Mouse (Mus musculus) embryonic facial prominence, embryonic 13.5 days (tissue): ENCODE data around the gene Afdn. TPM values are rescaled to one million over a fixed set of nuclear protein-coding genes. Genes with fewer than 3 reads are reported as not detected.
A peak's percentile ranks its signal among the peaks of the same experiment; 100 is the strongest.

ENCODE experiments used
- ATAC-seq: fragments of 200-750 bp; cut with Nextera tagmentation; 2 replicates; pipeline ENCODE4 v1.8.0; 2017; ENCODE audit warnings: low read depth; ENCODE audit not compliant: insufficient number of reproducible peaks, insufficient read depth, low FRiP score, low TSS enrichment
- H3K27ac ChIP-seq: fragments of 300-500 bp; sonication (generic); 2 replicates; pipeline ENCODE4 v1.5.1; 2015; ENCODE audit warnings: moderate library complexity, mild to moderate bottlenecking, inconsistent platforms
- H3K27me3 ChIP-seq: fragments of 300-500 bp; sonication (generic); 2 replicates; pipeline ENCODE4 v1.6.1; 2015; ENCODE audit warnings: mild to moderate bottlenecking, inconsistent platforms
- H3K36me3 ChIP-seq: fragments of 300-500 bp; sonication (generic); 2 replicates; pipeline ENCODE4 v1.6.1; 2015; ENCODE audit warnings: mild to moderate bottlenecking, inconsistent platforms
- H3K4me1 ChIP-seq: fragments of 300-500 bp; sonication (generic); 2 replicates; pipeline ENCODE4 v1.6.1; 2015; ENCODE audit warnings: inconsistent platforms
- H3K4me2 ChIP-seq: fragments of 300-500 bp; sonication (generic); 2 replicates; pipeline ENCODE4 v1.6.1; 2015; ENCODE audit warnings: moderate library complexity, mild to moderate bottlenecking, inconsistent platforms
- H3K4me3 ChIP-seq: fragments of 300-500 bp; sonication (generic); 2 replicates; pipeline ENCODE4 v1.5.1; 2015; ENCODE audit warnings: mild to moderate bottlenecking, inconsistent platforms
- H3K9ac ChIP-seq: fragments of 300-500 bp; sonication (generic); 2 replicates; pipeline ENCODE4 v1.6.1; 2015; ENCODE audit warnings: mild to moderate bottlenecking, inconsistent platforms
- H3K9me3 ChIP-seq: fragments of 300-500 bp; sonication (generic); 2 replicates; pipeline ENCODE4 v1.6.1; 2016; ENCODE audit warnings: inconsistent platforms
- WGBS: fragments of 180-500 bp; shearing (Covaris S2); methylation state at CpG from one replicate; pipeline ENCODE4 v1.1.7; 2015; ENCODE audit warnings: mixed read lengths; 5-methylcytosine and 5-hydroxymethylcytosine counted together
- polyA plus RNA-seq: library from polyadenylated mRNA; unstranded; fragments of >200 nt; fragmentation: Nextera tagmentation; extraction: Ambion mirVana; gene quantifications from 2 replicates; pipeline ENCODE4 v1.2.1, GENCODE M21; 2015

The Afdn gene
- polyA plus RNA-seq = 57.8 and 68.7 TPM in 2 replicates

- Histone ChIP-seq H3K4me3 (peak within 1 kb of the TSS; percentile 91), H3K36me3 (no peaks in the 10 kb centered on the region), H3K27me3 (no peaks in the 10 kb centered on the region), H3K9me3 (no peaks in the 10 kb centered on the region), H3K4me1 (peaks cover 21% of the 10 kb centered on the region), H3K4me2 (peak within 1 kb of the TSS; percentile 100), H3K9ac (peak within 1 kb of the TSS; percentile 87), H3K27ac (peak within 1 kb of the TSS; percentile 80)
- ATAC-seq = peak; percentile 87
- WGBS = under 1% methylated on average over 101 of the region's 108 CpGs
Measured at GRCm38 (mm10) chr17:13759853-13760627, at the start of gene Afdn. Gene Afdn, plus strand, starts transcription at chr17:13760539.

- Histone ChIP-seq H3K27me3 (no peaks in the 10 kb centered on the region), H3K4me3 (no peak overlapping the region), H3K4me2 (no peak overlapping the region), H3K27ac (no peak overlapping the region), H3K4me1 (no peaks in the 10 kb centered on the region), H3K9me3 (no peaks in the 10 kb centered on the region), H3K9ac (no peak overlapping the region), H3K36me3 (no peaks in the 10 kb centered on the region)
- 64% methylated on average over 5 of the region's 5 CpGs for WGBS
- ATAC-seq = no peak
Measured at GRCm38 (mm10) chr17:13711173-13711572, 49.2 kb upstream of the Afdn start.

GRCm38 (mm10) chr17:13712116-13712515, 48.2 kb upstream of the Afdn start:
- no peak overlapping the region for H3K4me2 ChIP-seq
- no peaks in the 10 kb centered on the region for H3K36me3 ChIP-seq
- no peak overlapping the region for H3K9ac ChIP-seq
- H3K27ac ChIP-seq = no peak overlapping the region
- H3K27me3 ChIP-seq = no peaks in the 10 kb centered on the region
- no peak overlapping the region for H3K4me3 ChIP-seq
- no peaks in the 10 kb centered on the region for H3K9me3 ChIP-seq
- WGBS = 67% methylated on average over 6 of the region's 6 CpGs
- H3K4me1 ChIP-seq = no peaks in the 10 kb centered on the region
- no peak for ATAC-seq

- no peaks in the 10 kb centered on the region for H3K27me3 ChIP-seq
- no peaks in the 10 kb centered on the region for H3K36me3 ChIP-seq
- 90% methylated on average over 3 of the region's 3 CpGs for WGBS
- no peak for ATAC-seq
- no peak overlapping the region for H3K27ac ChIP-seq
- H3K4me1 ChIP-seq = no peaks in the 10 kb centered on the region
- no peak overlapping the region for H3K4me2 ChIP-seq
- no peak overlapping the region for H3K9ac ChIP-seq
- H3K9me3 ChIP-seq = no peaks in the 10 kb centered on the region
- no peak overlapping the region for H3K4me3 ChIP-seq
Measured at GRCm38 (mm10) chr17:13712518-13712917, 47.8 kb upstream of the Afdn start.

GRCm38 (mm10) chr17:13714128-13714527, 46.2 kb upstream of the Afdn start:
- no peak for ATAC-seq
- H3K4me1 ChIP-seq = no peaks in the 10 kb centered on the region
- H3K36me3 ChIP-seq = no peaks in the 10 kb centered on the region
- whole genome bisulfite sequencing = 80% methylated on average over 4 of the region's 4 CpGs
- no peaks in the 10 kb centered on the region for H3K9me3 ChIP-seq
- no peak overlapping the region for H3K4me2 ChIP-seq
- no peak overlapping the region for H3K27ac ChIP-seq
- no peak overlapping the region for H3K9ac ChIP-seq
- H3K27me3 ChIP-seq = no peaks in the 10 kb centered on the region
- H3K4me3 ChIP-seq = no peak overlapping the region

GRCm38 (mm10) chr17:13714654-13715053, 45.7 kb upstream of the Afdn start:
- 0 out of 2 replicates have a peak overlapping the region, but pooled peaks have one; percentile 35 for H3K27ac ChIP-seq
- no peaks in the 10 kb centered on the region for H3K4me1 ChIP-seq
- ATAC-seq = no peak

GRCm38 (mm10) chr17:13715511-13715910, 44.8 kb upstream of the Afdn start:
- WGBS = 71% methylated on average over 9 of the region's 9 CpGs
- no peak overlapping the region for H3K4me3 ChIP-seq
- H3K4me2 ChIP-seq = no peak overlapping the region
- no peaks in the 10 kb centered on the region for H3K9me3 ChIP-seq
- no peaks in the 10 kb centered on the region for H3K36me3 ChIP-seq
- H3K9ac ChIP-seq = no peak overlapping the region
- H3K27me3 ChIP-seq = peaks cover 4% of the 10 kb centered on the region; the same call in 1 of the 2 replicates
- H3K27ac ChIP-seq = no peak overlapping the region
- H3K4me1 ChIP-seq = no peaks in the 10 kb centered on the region
- ATAC-seq = no peak

More at GRCm38 (mm10) chr17:13714654-13715053, 45.7 kb upstream of the Afdn start:
- no peak overlapping the region for H3K4me2 ChIP-seq
- no peak overlapping the region for H3K9ac ChIP-seq
- no peaks in the 10 kb centered on the region for H3K9me3 ChIP-seq
- H3K36me3 ChIP-seq = no peaks in the 10 kb centered on the region
- H3K4me3 ChIP-seq = no peak overlapping the region
- H3K27me3 ChIP-seq = peaks cover 3% of the 10 kb centered on the region; the same call in 1 of the 2 replicates
- 59% methylated on average over 4 of the region's 4 CpGs for WGBS

GRCm38 (mm10) chr17:13716336-13716735, 44.0 kb upstream of the Afdn start:
- H3K27ac ChIP-seq = no peak overlapping the region
- H3K4me1 ChIP-seq = no peaks in the 10 kb centered on the region
- no peak overlapping the region for H3K9ac ChIP-seq
- WGBS = 81% methylated on average over 6 of the region's 6 CpGs
- peaks cover 4% of the 10 kb centered on the region; the same call in 1 of the 2 replicates for H3K27me3 ChIP-seq
- no peak overlapping the region for H3K4me3 ChIP-seq
- H3K36me3 ChIP-seq = no peaks in the 10 kb centered on the region
- H3K9me3 ChIP-seq = no peaks in the 10 kb centered on the region
- H3K4me2 ChIP-seq = no peak overlapping the region
- ATAC-seq = no peak

- H3K36me3 ChIP-seq = no peaks in the 10 kb centered on the region
- no peak for ATAC-seq
- H3K4me2 ChIP-seq = no peak overlapping the region
- no peak overlapping the region for H3K27ac ChIP-seq
- 85% methylated on average over 11 of the region's 11 CpGs for WGBS
- H3K27me3 ChIP-seq = peaks cover 4% of the 10 kb centered on the region; the same call in 1 of the 2 replicates
- H3K4me1 ChIP-seq = peaks cover 10% of the 10 kb centered on the region
- H3K4me3 ChIP-seq = no peak overlapping the region
- no peak overlapping the region for H3K9ac ChIP-seq
- H3K9me3 ChIP-seq = no peaks in the 10 kb centered on the region
Measured at GRCm38 (mm10) chr17:13717428-13717827, 42.9 kb upstream of the Afdn start.

- Histone ChIP-seq H3K9me3 (no peaks in the 10 kb centered on the region), H3K4me3 (no peak overlapping the region), H3K9ac (no peak overlapping the region), H3K4me1 (peaks cover 19% of the 10 kb centered on the region), H3K4me2 (no peak overlapping the region), H3K27me3 (peaks cover 4% of the 10 kb centered on the region; the same call in 1 of the 2 replicates), H3K36me3 (no peaks in the 10 kb centered on the region), H3K27ac (no peak overlapping the region)
- WGBS = 88% methylated on average over 5 of the region's 5 CpGs
- ATAC-seq = no peak
Measured at GRCm38 (mm10) chr17:13720187-13720586, 40.2 kb upstream of the Afdn start.

GRCm38 (mm10) chr17:13721372-13721771, 39.0 kb upstream of the Afdn start:
- ATAC-seq = no peak
- H3K27me3 ChIP-seq = peaks cover 4% of the 10 kb centered on the region; the same call in 1 of the 2 replicates
- no peak overlapping the region for H3K4me3 ChIP-seq
- 83% methylated on average over 2 of the region's 2 CpGs for WGBS
- no peak overlapping the region for H3K9ac ChIP-seq
- H3K27ac ChIP-seq = no peak overlapping the region
- no peak overlapping the region for H3K4me2 ChIP-seq
- peaks cover 20% of the 10 kb centered on the region for H3K4me1 ChIP-seq
- H3K36me3 ChIP-seq = no peaks in the 10 kb centered on the region
- no peaks in the 10 kb centered on the region for H3K9me3 ChIP-seq

GRCm38 (mm10) chr17:13722434-13722833, 37.9 kb upstream of the Afdn start:
- peaks cover 4% of the 10 kb centered on the region; the same call in 1 of the 2 replicates for H3K27me3 ChIP-seq
- no peaks in the 10 kb centered on the region for H3K36me3 ChIP-seq
- ATAC-seq = no peak
- H3K4me3 ChIP-seq = no peak overlapping the region
- H3K4me1 ChIP-seq = peaks cover 20% of the 10 kb centered on the region
- H3K27ac ChIP-seq = no peak overlapping the region
- 22% methylated on average over 2 of the region's 2 CpGs for WGBS
- H3K9ac ChIP-seq = no peak overlapping the region
- H3K4me2 ChIP-seq = no peak overlapping the region
- H3K9me3 ChIP-seq = no peaks in the 10 kb centered on the region
